Mouse (Mus musculus): ENCODE results near the gene Polr2a. TPM values are rescaled to one million over a fixed set of nuclear protein-coding genes. Genes with fewer than 3 reads are reported as not detected.

Polr2a gene
- total and polyA plus RNA-seq, 3 experiments: 16.6 to 193 (median 73.9) TPM

DNA sequence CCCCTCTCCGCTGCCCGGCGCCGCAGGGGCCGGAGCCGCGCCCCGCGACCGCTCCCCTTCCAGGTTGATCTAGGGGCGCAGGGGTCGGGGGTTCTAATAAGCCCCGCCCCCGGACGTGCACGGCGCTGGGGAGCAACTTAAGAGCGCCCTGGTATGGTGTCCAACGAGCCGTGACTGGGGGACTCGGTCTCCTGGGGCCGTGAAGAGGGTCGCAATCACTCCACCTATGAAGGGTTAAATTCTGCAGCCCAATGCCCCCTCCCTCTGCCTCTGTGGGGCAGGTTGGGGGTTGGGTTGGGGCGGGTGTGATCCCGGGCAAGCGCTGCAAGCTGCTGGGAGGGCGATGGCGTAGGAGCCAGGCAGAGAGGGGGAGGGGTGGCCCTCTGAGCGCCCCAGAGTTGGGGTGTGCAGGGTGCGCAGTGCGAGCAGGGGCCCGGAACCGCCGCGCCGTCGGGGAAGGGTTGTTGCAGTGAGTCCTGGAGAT lies 7.7 kb upstream of the Polr2a start:
- Histone ChIP-seq H3K4me1 (ENCODE audit: control insufficient read depth in 1 of 2, insufficient read depth in 2 of 2, low read length in 2 of 2) (peaks cover 2 to 15% of the 10 kb centered on the region in 2 experiments; a peak in 2 of 4 replicates), H3K9ac (ENCODE audit: control insufficient read depth, low read depth, low read length, poor library complexity, severe bottlenecking) (peak overlapping the region; percentile 94), H3K27me3 (ENCODE audit: control insufficient read depth in 1 of 2, insufficient read depth in 2 of 2, low read length in 2 of 2) (no peaks in the 10 kb centered on the region), H3K9me3 (replicated peaks; ENCODE audit: insufficient read depth, low read length) (no peaks in the 10 kb centered on the region), H3K4me3 (ENCODE audit: control insufficient read depth in 1 of 2, insufficient read depth in 1 of 2, low read depth in 2 of 2, low read length in 2 of 2) (peak overlapping the region; percentile 84 to 90), H3K79me2 (ENCODE audit: control insufficient read depth, insufficient read depth, low read length, poor library complexity) (peaks cover 8% of the 10 kb centered on the region), H3K27ac (ENCODE audit: control insufficient read depth, low read depth, low read length) (peak overlapping the region; percentile 46), H3K36me3 (ENCODE audit: control insufficient read depth in 1 of 2, insufficient read depth in 2 of 2, low read length in 2 of 2) (peaks cover 0 to 2% of the 10 kb centered on the region in 2 experiments; a peak in 1 of 4 replicates)
- TF ChIP-seq EP300 (IDR thresholded peaks at IDR 0.05; ENCODE audit: low read depth in 1 of 2, low read length in 2 of 2) (no peak), ZMIZ1 (IDR thresholded peaks at IDR 0.05; ENCODE audit: low read depth, low read length) (peak; percentile 46; the same call in 1 of the 2 replicates), ELF1 (IDR thresholded peaks at IDR 0.05; ENCODE audit: low read depth, low read length) (0 out of 2 replicates have a peak, but pooled peaks have one; percentile 19), MYC (IDR thresholded peaks at IDR 0.05; ENCODE audit: low read depth, low read length) (no peak), NRF1 (IDR thresholded peaks at IDR 0.05; ENCODE audit: insufficient read depth, low read depth, low read length, poor library complexity, severe bottlenecking) (peak; percentile 46), MAZ (IDR thresholded peaks at IDR 0.05; ENCODE audit: low read depth, low read length) (peak; percentile 89), NELFE (IDR thresholded peaks at IDR 0.05; ENCODE audit: low read depth, low read length) (peak; percentile 30; the same call in 1 of the 2 replicates), HCFC1 (IDR thresholded peaks at IDR 0.05; ENCODE audit: low read depth, low read length) (peak; percentile 46; the same call in 1 of the 2 replicates), ETS1 (IDR thresholded peaks at IDR 0.05; ENCODE audit: low read depth, low read length) (peak; percentile 14; the same call in 1 of the 2 replicates), TBP (IDR thresholded peaks at IDR 0.05; ENCODE audit: low read depth, low read length) (peak; percentile 56; the same call in 1 of the 2 replicates), TCF12 (IDR thresholded peaks at IDR 0.05; ENCODE audit: low read depth, low read length) (peak; percentile 34), POLR2AphosphoS5 (IDR thresholded peaks at IDR 0.05; ENCODE audit: borderline replicate concordance, low read depth, low read length) (no peak), RCOR1 (IDR thresholded peaks at IDR 0.05; ENCODE audit: low read depth, low read length) (0 out of 2 replicates have a peak, but pooled peaks have one; percentile 7), BHLHE40 (IDR thresholded peaks at IDR 0.05; ENCODE audit: borderline replicate concordance, low read depth, low read length) (0 out of 2 replicates have a peak, but pooled peaks have one; percentile 4), POLR2A (IDR thresholded peaks at IDR 0.05; ENCODE audit: control insufficient read depth in 1 of 2, insufficient read depth in 1 of 2, low read depth in 1 of 2, low read length in 2 of 2, poor library complexity in 1 of 2) (peak; percentile 45 to 46; a peak in 2 of 4 replicates), SIN3A (IDR thresholded peaks at IDR 0.05; ENCODE audit: low read length) (peak; percentile 69), E2F4 (IDR thresholded peaks at IDR 0.05; ENCODE audit: borderline replicate concordance, low read depth, low read length) (no peak), UBTF (IDR thresholded peaks at IDR 0.05; ENCODE audit: borderline replicate concordance, insufficient read depth, low read depth, low read length) (0 out of 2 replicates have a peak, but pooled peaks have one; percentile 66), MXI1 (IDR thresholded peaks at IDR 0.05; ENCODE audit: low read depth, low read length) (peak; percentile 52; the same call in 1 of the 2 replicates)
- peak; percentile 87 for DNase-seq (ENCODE audit: low read depth, low spot score)
